Mouse (Mus musculus): ENCODE data around the gene Tmem201.
A peak's percentile ranks its signal among the peaks of the same experiment; 100 is the strongest.

The Tmem201 gene

DNA sequence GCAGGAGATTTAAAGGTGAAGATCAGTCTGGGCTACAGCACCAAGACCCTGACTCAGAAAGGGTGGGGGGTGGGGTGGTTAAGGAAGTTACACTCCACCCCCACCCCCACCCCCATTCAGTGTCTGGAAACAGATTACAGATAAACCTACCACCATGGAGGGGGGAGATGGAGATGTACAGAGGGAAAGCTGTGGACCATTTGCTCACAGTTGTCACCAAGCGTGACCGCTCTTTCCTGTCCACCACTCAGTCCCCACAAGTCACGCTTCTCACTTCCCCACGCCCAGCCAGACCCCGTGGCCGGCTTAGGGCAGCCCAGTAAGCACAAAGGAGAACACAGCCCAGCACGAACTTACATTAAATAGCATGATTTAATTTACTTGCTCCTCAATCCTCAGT is 6.3 kb upstream of the Tmem201 start:
- peak in 1 of 2 experiments; percentile 29 for DNase-seq

DNA sequence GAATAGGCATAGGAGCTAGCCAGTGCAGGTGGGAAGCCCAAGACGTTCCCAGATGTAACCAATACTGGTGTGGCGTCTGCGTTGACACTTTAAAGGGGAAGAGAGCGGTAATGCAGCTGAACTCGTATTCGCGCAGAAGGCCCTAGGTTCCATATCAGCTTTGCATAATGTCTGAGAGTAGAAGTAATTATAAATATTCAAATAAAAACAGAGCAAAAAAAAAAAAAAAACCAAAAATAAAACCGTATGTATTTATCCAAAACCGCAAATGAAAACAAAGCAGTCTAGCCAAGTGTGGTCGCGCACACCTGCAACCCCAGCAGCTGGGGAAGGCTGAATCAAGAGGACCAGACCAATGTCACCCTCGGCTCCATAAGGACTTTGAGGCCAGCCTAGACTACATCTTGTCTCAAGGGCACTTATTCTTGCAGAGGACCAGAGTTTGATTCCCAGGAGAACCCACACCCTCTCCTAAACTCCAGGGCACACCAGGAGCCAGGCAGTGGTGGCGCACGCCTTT is 4.2 kb upstream of the Tmem201 start:
- peak in 1 of 2 experiments; percentile 15 for DNase-seq

DNA sequence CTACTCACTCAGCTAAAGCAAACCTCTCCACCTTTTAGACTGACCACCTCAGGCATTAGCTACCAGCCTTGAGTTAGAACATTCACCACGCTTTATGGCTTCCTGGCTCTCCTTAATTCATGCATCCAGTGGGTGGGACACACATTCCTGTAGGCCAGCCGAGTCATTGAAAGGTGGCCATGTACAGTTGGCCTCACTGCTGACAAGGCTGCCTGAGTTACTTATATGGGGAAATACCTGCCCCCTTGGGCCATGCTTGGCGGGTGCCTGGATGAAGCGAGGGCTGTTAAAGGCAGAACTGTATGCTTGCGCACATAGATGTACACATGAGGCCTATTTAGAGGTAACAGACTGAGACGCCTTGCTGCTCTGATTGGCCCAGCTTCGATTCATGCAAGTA is 2.5 kb upstream of the Tmem201 start:
- DNase-seq: peak in 1 of 2 experiments; percentile 35

DNA sequence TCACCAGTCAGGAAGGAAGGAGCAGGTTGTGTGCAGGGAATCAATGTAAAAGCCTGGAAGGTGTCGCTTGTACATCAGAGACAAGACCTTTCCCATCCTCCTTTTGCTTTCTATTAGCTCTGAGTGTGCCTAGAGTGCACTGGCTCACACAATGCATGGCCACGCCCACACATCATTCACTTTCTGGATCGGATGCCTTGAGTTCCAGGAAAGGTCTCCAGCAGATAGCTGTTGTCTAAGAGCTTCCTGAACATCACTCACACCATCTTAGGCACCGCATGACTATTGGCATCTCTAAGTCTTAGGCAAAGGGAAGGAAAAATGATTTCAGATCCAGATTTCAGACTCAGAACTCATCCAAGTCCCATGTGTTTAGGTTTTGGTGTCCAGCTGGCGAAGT is 1.6 kb upstream of the Tmem201 start:
- DNase-seq: peak in 1 of 2 experiments; percentile 21

DNA sequence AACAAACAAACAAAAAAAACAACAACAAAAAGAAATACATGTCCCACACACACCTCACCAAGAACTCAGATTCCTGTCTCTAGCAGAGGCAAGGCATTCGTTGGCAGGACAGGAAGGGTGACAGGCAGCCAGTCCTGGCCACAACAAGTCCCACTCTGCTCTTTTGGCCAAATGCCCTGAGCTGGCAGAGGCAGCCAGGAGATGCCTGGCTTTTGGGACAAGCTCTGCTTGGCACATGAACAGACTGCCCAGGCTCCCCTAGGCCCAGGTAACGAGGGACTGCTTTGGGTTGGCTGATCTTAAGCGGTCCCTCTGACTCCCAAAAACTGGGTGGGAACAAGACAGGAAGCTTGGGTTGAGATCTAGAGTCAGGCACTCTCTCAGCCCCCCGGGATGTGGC is 1.3 kb downstream of the Tmem201 start:
- peak; percentile 70 to 87 for DNase-seq

DNA sequence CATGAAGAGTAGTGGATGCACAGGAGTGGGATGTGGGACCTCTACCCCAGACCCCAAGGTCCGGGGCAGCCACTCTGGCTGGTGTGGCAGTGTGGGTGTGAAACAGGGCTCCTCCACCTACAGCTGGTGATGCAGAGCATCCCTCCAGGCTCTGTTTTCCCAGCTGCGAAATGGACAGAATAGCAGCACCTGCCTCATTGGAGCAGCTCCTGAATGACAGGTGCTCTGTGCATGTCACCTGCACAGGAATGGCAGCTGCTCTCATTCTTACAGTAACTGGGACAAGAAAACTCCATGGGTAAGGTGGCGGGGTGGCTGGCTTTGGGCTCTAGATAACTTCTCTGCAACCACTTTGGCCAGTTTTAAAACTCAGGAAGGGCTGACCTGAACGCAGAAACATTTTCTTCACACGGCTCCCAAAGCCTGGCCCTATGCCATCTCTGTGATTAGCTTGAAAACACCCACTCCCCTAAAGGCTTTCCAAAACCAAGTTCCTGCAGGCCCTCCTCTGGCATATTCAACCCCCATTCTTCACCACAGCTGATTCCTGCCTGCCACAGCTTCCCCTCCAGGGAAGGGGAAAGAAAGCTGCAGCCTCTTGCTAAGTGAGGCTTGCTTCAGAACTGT is 2.1 kb downstream of the Tmem201 start:
- DNase-seq: peak in 1 of 2 experiments; percentile 31

DNA sequence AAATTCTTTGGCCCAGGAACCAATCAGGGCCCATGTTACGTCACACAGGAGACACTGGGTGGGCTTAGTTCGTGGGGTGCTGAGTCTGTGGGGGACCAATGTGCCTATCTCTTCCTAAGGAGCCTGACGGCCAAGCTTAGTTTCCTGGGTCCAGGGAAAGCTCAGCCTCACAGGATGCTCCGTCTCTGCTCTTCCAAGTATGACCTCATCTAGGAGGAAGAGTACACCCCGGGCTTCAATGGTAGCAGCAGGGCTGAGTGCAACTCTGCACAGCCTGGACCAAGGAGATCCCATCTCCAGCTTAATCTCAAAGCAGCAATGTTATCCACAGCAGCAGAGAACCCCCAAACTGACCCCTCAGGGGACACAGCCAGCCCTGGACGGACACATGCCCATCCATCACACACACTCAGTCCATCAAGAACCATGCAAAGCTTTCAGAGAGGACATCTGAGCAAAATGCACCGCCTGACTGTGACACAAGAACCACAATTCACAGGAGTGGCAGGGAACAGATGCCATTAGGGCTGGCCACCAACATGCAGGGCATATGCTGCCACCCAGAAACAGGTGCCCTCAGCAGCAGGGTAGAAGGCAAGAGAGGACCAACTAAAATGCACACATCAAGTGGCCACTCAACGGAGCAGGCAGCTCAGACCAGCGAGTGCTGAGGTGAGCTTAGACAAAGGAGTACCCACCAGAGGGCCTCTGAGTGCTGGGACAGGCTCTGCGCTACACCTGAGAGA is 2.9 kb downstream of the Tmem201 start:
- DNase-seq: peak in 1 of 2 experiments; percentile 30

DNA sequence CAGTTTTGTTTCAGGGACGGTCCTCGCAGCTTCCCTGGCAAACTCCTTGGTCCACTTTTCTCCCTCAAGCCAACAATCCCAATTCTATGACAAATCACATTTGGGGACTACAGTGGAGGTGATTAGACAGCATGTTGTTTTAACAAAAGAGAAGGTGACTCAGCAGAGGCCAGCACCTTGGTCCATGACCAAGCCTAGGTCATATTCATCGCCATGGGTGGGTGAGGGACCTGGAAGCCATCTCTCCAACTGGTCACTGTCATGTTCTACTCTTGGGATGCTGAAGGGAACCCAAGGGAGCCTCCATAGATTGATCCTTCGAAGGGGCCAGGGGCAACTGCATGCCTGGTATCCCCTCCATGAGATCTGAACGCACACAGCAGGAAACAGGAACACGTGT is 3.6 kb downstream of the Tmem201 start:
- DNase-seq: peak in 1 of 2 experiments; percentile 12

DNA sequence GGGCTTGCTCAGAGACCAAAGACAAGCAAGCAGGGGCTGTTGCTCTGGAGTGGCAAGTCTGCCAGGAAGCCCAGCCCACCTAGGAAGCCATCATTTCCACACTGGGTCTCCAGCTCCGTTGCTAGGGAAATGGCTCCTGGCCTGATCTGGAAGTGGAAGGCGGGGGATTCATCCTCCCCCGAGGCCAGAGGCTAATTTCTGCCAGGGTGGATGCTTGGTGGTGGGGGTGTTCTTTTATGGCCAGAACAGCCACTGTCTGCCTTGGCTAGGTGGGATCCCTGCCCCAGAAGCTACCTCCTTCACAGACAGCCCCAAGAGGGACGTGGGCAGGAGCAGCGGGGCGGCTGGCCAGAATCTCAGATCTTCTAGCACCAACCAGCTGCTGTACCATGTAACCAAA is 4.1 kb downstream of the Tmem201 start:
- peak; percentile 24 to 63 for DNase-seq

DNA sequence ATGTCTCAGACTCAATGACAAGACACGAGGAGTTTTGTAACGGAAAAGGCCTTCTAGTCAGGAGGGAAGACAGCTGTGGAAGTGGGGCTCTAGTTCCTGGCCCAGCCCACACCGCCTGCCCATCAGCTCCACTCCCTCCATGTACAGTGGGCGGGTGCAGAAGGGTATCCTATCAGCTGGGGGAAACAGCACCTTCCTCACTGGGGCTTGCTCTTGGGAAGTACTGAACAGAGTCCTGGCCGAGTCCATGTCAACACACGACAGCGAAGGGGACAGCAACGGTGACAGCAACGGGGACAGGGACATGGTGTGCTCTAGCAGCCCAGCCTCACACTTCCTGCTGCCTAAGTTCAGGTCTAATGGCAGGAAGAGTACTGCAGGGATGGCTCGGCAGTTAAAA is 5.0 kb downstream of the Tmem201 start:
- peak; percentile 35 to 74 for DNase-seq

DNA sequence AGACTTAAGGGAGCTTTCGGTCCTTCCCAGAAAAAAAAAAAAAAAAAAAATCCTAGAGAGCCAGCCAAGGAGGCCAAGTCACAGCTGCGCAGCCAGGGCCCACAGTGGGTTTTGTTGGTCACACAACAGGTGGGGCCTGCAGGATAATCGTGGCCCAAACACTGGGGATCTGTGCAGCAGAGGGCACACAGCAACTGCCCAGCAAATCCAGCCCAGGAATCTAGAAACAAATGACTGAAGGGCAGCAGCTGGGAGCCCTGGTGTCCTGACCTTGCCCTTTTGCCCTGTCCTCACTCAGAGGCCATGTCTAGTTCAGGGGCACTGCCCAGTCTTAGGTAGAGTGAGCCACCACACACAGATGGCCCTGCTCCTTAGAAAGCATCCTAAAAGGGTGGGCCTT is 5.5 kb downstream of the Tmem201 start:
- DNase-seq: peak in 1 of 2 experiments; percentile 38

DNA sequence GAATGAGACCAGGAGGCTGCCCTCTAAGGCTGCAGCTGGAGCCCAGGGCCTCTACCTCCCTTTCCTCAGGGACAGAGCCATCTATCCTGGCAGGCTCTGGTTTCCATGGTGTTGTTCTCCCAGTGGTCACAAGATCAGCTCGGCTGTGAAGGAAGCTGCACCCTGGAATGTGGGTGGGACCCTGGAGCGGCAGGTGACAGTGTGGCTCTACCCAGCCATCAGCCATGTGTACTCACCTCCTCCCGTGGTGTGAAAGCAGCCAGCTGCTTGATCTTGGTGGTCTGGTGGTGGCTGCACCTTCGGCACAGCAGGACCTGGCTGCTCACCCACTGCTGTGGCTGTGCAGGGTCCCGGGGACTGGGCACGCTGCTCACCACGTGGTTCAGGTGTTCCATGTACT is 7.0 kb downstream of the Tmem201 start:
- DNase-seq: no peak

DNA sequence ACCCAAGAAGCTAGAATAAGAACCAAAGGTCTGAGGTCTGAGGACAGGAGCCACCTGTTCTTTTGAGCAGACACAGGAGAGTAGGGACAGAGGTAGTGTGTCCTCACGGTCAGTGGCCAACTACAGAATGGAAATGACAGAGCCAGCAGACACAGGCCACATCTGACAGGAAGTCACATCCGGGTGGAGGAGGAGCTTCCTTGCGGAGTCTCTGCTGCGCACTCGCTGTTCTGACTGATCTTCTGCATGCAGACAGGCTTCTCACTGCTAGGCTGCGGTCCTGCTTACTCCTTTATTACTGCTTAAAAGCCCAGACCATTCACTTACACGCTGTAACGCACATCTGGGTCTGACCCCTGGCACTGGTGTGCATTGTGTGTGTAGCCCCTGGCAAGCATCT is 9.0 kb downstream of the Tmem201 start:
- peak; percentile 58 to 72 for DNase-seq

DNA sequence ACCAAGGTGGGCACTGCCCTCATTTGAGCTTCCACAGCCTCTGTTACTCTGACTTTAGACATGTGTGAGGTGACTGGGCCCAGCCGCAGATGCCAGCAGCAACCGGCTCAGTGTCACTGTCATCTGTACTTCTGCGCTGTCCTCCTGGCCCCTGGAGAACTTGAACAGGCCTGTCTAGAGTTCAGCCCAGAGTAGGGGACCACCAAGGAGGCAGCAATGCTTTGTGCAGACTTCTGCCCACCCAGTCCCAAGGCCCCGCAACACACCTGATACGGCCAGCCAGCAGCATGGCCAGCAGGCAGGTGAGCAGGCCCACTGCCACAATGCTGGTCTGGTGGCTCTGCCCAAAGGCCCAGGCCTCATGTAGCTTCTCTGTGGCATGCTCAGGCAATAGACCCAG is 10.2 kb downstream of the Tmem201 start:
- no peak for DNase-seq

DNA sequence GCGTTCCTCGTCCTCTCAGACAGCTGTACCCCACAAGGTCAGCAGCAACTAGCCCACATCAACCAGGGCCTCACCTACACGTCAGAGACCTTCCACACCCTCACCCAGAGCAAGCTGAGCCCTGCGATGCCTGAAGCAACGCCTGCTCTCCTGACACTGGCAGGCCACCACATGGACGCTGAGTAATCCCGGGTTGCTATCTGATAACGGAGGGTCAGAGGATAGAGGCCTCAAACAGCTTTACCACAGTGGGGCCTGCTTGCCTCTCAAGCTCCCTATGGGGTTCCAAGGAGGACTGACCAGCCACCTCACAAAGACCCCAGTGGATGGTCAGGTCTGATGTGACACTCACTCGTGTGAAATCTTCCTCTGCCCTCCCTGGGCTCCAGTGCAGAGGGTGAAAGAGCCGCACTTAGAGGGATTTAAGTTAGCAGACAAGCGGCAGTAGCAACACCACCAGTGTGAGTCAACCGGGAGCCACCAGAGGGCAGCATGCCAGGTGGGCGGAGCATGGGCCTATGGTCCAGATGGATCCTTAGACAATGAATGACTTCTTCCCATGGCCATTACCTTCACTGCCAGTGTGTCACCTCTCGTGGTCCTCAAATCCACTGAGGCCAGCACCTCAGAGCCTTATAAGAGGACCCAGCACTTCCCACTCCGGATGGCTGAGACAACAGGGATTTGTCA is 12.0 kb downstream of the Tmem201 start:
- DNase-seq: peak; percentile 90 to 93

DNA sequence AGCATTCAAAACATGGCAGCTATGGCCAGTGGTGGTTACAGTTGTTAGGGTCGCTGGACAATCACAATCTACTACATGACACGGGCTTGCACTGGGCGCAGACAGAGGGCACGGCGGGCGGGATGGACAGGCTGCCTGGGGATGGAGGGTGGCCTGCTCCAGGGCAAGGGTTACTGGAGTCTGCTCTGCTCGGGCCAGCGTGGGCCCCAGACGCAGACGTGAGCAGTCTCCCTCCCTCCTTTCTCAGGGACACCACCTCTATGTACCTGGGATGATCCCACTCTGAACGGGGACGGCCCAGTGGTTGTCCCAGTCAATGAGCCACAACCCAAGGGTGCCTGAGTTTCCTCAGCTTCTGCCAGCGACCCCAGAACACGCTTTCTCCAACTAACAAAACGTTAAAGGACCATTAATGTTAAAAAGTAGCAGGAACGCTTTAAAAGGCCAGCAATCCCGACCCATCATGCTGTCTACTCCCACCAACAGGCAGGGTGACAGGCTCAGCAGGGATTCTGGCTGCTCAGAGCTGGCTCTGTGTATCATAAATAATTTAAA is 12.9 kb downstream of the Tmem201 start:
- DNase-seq: no peak

DNA sequence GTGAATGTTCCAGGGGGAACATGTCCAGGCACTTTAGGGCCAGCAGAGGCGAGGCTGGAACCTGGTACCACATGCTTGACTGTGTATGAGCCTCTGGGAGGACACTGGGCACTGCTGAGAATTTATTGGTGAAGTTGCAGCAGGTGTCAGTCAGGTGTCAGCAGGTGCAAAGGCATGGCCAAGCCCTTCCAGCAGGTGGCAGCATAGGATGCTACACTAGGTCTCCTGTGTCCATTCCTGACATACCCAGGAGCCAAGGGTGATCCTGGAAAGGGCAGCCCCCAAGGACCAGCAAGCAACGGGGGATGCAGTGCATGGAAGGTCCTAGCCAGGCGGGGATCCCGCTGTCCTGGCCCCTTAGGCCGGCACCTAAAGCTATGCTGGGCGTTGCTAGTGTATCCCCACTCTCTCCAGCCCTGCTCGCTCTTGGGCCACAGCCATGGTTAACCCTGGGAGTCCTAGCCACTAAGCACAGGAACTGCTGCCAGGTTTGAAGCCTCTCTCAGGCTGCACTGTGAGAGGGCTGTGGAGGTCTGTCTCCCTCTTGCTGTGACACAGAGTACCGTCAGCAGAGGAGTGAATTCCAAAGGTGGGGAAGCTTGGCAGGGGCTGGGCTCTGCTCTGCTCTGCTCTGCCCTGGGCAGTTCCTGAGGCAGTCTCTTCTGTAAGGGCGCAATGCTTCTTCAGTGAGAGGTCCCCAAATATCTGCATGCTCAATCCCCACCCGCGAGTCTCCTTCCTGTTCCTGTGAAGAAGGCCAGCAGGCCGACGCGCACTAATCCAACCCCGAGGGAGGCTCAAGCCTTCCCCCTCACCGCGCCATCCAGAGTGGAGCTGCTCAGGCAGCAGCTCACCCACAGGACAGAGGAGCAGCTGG is 13.8 kb downstream of the Tmem201 start:
- DNase-seq: peak; percentile 84 to 86

DNA sequence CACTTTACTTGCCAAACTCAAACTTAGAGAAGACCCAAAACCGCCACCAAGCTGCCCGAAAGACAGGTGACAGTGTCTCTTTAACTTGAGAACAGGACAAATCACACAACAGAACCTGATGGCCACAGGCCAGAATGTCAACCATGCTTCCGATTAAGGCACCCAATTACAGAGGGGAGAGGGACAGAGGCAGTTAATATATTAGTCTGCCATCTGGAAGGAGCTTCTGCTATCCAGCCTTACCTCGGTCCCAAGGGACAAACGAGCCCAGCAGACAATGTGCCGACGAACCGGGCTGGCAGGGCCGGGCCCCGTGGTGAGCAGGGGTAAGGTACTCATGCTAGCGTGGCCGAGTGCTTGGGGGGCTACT is 14.8 kb downstream of the Tmem201 start:
- DNase-seq: no peak

DNA sequence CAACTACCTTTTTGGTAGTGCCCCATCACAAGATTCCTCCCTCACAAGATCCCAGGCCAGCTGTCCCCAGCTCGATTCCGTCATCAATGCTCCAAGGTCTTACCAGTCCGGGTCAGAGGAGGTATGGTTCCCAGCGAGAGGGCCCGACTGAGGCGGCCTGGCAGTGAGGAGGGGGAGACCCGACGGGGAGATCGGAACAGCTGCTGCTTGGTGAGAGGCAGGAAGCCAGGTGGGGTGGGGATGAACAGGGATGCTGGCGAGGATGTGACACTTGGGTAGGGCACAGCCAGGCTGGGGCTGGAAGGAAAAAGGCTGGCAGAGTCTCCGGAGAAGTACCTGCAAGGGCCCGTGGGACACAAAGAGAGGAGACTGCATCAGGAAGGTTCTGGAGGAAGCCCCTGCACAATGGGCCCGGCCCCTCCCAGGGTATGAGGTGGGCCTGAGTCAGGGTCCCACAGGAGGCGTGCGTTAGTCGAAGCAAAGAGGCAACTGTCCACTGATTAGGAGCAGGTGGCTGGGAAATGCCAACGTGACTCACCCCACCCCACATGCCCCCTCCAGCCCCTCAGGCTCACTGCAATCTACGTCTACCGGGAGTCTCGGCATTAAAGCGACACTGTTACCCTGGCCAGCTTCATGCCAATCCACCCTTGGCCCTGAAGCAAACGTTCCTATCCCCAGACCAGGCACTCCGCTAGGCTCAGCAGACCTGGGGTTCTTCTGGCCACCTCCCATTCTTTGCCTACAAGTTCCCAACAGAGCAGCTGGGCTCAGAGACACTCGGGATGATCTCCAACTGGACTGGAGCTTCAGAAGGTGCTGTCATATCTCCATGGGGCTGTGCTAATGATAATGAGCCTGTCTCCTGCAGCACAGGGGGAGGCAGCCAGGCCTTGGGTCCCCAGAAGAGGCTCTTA is 15.5 kb downstream of the Tmem201 start:
- DNase-seq: no peak

DNA sequence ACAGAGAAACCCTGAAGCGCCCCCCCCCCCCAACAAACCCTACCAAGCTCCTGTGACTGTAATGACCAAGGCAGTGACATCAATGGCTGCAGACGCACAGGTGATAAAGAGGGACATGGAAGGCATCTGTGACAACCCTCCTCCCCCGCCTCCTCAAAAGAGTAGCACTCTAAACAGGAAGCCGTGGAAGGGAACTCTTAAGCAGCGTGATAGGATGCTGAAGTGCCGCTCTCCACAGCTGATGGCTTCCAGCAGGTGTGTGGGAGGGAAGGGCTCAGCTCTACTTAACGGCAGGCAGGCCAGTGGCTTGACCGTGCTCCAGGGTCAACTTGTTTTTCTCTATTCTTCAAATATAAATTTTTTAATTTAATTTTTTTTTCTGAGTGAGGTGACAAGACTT is 16.7 kb downstream of the Tmem201 start:
- DNase-seq: no peak

DNA sequence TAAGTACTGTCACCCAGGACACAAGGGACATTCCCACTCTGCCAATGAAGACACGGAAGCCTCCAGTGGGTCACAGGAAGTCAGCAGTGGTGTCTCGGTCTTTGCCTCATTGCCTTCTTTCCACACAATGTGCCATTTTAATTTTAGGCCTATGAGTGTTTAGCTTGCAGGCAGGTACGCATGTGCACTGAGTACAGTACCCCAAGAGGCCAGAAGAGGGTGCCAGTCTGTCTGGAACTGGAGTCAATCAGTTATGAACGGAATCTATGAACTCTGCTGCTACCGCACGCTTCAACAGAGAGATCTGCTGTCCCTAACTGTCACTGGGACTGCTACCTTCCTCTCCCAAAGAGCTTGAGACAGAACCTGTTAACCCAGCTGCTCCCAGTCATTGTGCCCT is 18.2 kb downstream of the Tmem201 start:
- peak in 1 of 2 experiments; percentile 67 for DNase-seq

All from kidney, postnatal 25 days (tissue).